Mouse (Mus musculus): ENCODE results near the gene Atp6v0e2.
"Not testable (repeated sequence)": the region's sequence is repeated elsewhere in the genome, so short reads cannot be mapped to it uniquely, and the experiment has no call there.

Gene Atp6v0e2

GRCm38 (mm10) chr6:48537105-48537954, at the start of gene Atp6v0e2:
Gene Atp6v0e2, plus strand, starts transcription at chr6:48537615.
- DNase-seq (ENCODE audit: low read depth, low spot score) = peak; percentile 83

DNA sequence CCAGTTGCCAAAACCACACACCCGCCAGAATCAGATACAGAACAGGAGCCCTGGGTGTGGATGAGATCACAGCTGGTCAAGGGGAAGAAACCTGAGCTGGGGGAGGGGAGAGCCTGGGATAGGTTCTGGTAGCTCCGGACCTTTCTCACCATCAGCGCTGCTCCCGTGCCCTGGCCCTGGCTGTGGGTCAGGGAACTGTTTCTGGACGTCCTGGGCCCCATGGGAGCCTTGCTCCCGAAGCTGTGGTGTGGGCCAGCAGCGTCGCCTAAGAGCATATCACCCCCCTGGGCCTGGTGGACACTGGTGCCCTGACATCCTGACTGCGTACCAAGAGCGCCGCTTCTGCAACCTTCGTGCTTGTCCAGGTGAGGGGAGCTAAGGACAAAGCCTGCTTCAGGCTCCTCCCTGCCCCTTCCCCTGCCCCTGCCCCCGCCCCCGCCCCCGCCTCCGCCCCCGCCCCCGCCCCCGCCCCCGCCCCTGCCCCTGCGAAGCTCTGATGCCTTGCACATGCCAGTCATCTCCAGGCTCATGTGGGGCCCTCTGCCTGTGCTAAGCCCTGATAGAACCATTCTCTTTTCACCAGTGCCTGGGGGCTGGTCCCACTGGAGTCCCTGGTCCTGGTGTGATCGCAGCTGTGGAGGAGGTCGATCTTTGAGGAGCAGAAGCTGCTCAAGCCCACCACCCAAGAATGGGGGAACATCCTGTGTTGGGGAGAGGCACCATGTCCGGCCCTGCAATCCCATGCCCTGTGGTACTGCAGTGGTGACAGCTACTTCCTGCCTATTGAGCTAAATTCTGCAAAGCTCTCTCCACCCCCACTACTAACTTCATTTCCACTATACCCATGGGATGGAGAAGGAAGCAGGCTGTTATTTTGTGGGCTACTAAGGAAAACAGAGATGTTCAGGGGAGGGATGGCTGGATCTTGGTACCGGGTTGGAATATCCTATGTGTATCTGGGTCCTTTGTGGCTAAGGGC, 49.4 kb upstream of the Atp6v0e2 start:
- DNase-seq (ENCODE audit: low read depth, low spot score) = no peak

DNA sequence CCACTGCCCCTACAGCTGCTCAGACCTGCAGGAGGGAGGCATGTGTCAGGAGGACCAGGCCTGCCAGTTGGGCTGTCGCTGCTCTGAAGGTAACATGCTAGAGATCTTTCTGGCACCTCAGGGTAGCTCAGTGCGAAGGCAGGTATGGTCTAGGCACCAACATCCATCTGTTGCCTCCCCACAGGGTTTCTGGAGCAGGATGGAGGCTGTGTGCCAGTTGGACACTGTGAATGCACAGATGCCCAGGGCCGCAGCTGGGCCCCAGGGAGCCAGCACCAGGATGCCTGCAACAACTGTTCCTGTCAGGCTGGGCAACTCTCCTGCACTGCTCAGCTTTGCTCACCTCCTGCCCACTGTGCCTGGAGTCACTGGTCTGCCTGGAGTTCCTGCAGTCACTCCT, 47.7 kb upstream of the Atp6v0e2 start:
- no peak for DNase-seq (ENCODE audit: low read depth, low spot score)

DNA sequence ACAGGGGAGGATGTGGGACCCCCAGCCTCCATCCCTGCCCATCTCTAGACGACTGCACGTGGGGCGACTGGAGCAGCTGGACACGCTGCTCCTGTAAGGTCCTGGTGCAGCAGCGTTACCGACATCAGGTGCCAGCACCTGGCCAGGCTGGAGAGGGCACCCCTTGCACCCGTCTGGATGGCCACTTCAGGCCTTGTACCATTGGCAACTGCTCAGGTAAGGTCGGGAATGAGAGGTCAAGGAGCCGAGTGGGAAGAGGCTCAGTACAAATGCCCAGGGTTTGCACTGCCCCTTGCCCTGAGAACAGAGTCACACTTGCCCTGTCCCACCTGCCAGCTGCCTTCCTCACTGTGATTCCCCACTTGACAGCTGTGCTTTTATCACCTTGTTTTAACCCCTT, 46.1 kb upstream of the Atp6v0e2 start:
- DNase-seq (ENCODE audit: low read depth, low spot score) = no peak

- DNase-seq (ENCODE audit: low read depth, low spot score) = no peak
These were observed 44.2 kb upstream of the Atp6v0e2 start for GRCm38 (mm10) chr6:48493136-48493730.

- no peak for DNase-seq (ENCODE audit: low read depth, low spot score)
These were observed 39.9 kb upstream of the Atp6v0e2 start for GRCm38 (mm10) chr6:48497521-48497920.

GRCm38 (mm10) chr6:48503847-48504240, 33.6 kb upstream of the Atp6v0e2 start:
- DNase-seq (ENCODE audit: low read depth, low spot score) = no peak

DNA sequence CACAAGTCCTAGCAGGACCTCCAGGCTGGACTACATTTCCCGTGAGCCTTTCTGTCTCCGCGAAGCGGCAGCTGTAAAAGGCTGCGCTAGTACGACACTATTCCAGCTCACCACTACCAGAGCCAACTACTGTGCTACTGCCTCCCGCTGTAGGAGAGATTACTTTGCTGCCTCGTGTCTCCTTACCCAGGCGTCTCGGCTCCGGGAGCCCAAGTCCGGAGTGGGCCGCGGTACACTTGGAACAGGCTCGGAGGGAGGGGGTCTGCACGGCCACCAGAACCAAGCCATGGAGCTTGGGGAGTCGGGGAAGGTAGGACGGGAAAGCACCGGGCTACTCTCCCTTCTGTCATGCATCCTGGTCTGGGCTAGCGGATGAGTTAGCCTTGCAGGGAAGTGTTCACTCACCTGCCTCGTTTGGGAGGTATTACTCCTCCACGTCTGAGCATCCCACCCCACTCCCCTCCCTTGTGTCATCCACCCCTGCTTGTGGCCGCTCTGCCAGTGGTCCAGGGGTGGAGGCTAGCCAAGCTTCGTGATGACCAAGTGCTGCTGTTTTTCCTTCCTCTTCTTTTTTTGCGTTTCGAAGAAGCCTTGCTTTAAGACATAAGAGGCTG, 33.1 kb upstream of the Atp6v0e2 start:
- peak; percentile 81 for DNase-seq (ENCODE audit: low read depth, low spot score)

DNA sequence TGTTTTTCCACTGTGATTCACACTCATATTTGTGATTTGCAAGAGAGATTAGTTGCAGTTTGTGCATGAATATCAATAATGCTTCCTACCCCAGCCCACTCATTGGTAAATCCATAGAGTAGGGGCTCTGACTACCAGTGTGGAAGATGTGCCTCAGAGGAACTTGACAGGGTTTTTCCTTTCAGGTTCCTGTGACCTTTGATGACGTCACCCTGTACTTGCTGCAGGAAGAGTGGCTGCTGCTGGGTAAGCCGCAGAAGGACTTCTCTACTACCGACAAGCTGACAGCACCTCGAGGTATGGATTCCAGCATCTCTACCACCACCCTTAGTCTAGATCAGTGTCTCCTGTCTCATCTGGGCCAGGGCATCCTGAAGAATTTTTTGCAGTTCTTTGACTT, 29.3 kb upstream of the Atp6v0e2 start:
- no peak for DNase-seq (ENCODE audit: low read depth, low spot score)

DNA sequence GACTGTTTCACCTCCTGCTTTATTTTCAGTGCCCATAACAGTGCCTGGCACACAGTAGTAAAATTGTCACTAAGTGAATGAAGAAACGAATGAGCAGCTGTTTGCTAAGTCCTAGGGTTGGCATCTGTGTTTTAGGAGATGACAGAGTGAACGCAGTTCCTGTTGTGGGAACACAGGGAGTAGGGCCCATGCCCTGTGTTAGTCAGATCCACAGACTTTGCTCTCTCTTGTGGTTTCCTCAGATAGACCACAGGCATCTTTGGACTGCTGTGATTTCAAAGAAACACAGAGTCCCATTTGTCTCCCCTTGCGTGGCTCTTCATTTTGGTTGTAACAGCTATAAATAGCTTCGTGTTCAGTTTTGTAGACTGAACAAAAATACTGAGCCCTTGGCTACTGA, 27.0 kb upstream of the Atp6v0e2 start:
- no peak for DNase-seq (ENCODE audit: low read depth, low spot score)

- no peak for DNase-seq (ENCODE audit: low read depth, low spot score)
These were observed 25.6 kb upstream of the Atp6v0e2 start for GRCm38 (mm10) chr6:48511861-48512260.

GRCm38 (mm10) chr6:48524882-48525281, 12.5 kb upstream of the Atp6v0e2 start:
- not testable (repeated sequence) for DNase-seq (ENCODE audit: low read depth, low spot score)

GRCm38 (mm10) chr6:48527901-48528300, 9.5 kb upstream of the Atp6v0e2 start:
- no peak for DNase-seq (ENCODE audit: low read depth, low spot score)

- no peak for DNase-seq (ENCODE audit: low read depth, low spot score)
These were observed 8.2 kb upstream of the Atp6v0e2 start for GRCm38 (mm10) chr6:48529261-48529660.

DNA sequence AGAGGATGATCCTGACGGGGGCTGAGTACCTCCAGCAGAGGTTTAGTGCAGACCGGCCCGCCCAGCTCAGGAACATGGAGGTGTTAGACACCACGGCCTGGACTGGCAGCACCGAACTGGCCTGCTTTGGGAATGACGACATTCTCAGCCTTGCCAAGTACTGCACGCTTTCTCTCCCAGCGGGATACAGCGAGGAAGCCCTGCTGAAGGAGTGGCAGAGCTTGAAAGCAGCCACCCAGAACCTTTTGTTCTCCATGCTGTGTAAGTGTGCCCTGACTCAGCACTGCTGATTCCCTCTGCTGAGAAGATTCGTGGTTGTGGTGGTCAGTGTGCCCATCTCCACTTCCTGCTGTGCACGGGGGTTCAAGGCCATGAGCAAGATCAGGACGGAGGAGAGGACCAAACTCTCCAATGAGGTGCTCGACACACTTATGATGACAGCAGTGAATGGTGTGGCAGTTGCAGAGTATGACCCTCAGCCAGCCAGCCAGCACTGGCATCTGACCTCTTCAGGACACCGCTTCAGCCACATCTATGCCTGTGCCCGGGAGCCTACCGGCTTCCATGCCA, 7.5 kb upstream of the Atp6v0e2 start:
- DNase-seq (ENCODE audit: low read depth, low spot score) = no peak

- no peak for DNase-seq (ENCODE audit: low read depth, low spot score)
These were observed 6.6 kb upstream of the Atp6v0e2 start for GRCm38 (mm10) chr6:48530862-48531261.

GRCm38 (mm10) chr6:48533475-48533874, 3.9 kb upstream of the Atp6v0e2 start:
- no peak for DNase-seq (ENCODE audit: low read depth, low spot score)

DNA sequence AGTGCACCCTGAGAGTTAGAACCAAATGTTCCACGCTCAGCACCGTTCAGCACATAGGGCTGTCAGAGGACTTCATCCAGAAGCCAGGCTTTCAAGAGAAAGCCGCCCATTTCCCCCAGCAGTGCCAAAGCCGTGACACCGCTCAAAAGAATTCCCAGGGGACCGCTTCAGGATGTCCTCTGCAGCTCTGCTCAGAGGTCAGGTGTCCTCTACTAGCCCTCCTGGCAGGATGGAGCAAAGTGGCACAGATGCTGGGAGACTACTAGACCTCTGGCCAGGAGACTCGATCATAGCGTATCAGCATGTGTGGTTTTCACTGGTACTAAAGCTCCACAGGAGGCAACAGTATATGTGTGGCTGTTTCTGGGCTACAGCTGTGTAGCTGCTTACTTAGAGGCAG, 2.5 kb upstream of the Atp6v0e2 start:
- no peak for DNase-seq (ENCODE audit: low read depth, low spot score)

GRCm38 (mm10) chr6:48536091-48536490, 1.3 kb upstream of the Atp6v0e2 start:
- DNase-seq (ENCODE audit: low read depth, low spot score) = no peak

DNA sequence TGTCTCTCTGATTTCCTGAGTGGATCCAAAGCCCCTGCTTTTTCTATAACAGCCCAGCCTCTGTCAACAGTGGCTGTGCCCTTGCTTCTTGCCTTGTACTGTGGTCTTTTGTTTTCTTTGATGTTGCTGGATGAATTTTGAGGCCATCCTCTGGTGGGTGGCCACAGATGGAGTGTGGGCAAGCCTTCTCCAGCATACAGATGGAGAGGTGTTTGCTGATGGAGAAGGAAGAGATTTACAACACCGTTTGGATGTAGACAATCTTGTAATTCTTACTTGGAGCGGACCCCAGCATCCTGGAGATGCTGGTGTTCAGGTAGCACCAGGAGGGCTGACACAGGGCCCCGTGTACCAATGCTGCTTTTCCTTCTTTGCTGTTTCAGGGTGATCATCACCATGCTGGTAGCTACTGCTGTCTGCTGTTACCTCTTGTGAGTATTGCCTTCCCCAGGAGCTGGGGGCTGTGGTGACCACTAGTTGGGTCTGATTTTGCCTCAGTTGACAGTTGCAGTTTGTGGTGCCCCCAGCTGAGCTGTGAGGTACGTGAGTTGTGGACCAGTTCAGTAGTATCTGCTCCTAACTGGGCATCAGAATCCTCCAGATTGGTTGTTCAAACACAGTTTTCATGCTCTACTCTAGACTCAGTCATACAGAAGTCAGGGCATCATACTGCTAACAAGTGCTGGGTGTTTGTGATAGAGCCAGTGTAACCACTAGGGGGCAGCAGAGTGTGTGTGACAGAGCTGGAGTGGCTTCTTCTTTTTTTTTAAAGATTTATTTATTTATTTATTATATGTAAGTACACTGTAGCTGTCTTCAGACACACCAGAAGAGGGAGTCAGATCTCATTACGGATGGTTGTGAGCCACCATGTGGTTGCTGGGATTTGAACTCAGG, 1.7 kb downstream of the Atp6v0e2 start:
- peak; percentile 79 for DNase-seq (ENCODE audit: low read depth, low spot score)

All from A20 (cell line).